Mouse (Mus musculus) CD4-positive, CD25-positive, alpha-beta regulatory T cell, adult 4 months (primary cell): ENCODE measurements around the gene Eri3. TPM values are rescaled to one million over a fixed set of nuclear protein-coding genes. Genes with fewer than 3 reads are reported as not detected.

Experiments used
- ATAC-seq: one replicate; pipeline ENCODE4 v1.8.0; 2017
- polyA plus RNA-seq, 2 experiments: library from polyadenylated mRNA; unstranded; fragments of 100-300 nt; shearing (Covaris generic); gene quantifications; one replicate each; pipeline ENCODE4 v1.2.1; 2017

Gene Eri3
- polyA plus RNA-seq, 2 experiments from 2014 or later = 50.0 to 61.7 TPM

DNA sequence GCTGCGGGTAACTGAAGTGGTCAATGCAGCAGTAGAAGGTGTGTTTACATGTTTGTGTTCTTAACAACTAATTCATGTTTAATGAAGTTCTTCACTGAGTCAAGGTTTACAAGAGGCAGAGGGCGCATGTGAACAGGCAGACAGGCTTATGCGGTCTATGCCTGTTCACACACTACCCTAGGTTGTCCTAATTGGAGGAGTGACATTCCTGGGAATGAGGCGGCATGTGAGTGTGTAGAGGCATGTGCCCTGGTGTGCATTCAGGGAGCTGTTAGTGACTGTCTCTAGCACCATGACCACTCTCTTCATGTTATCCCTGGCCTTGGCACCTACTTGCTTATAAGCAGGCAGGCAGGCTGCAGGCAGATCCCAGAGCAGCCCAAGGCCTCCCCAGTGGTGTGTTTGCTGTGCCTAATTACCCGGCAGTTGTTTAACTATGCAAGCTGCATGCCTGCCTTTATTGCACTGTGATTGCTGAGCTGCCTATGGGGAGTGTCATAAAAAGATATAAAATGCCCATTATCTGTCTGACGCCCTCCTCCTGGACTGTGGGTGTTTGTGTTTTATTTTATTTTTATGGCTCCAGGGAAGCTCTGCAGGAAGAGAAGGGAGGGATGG lies 80.0 kb downstream of the Eri3 start:
- no peak for ATAC-seq

- no peak for ATAC-seq
These were observed 83.4 kb downstream of the Eri3 start for GRCm38 (mm10) chr4:117633527-117633926.

DNA sequence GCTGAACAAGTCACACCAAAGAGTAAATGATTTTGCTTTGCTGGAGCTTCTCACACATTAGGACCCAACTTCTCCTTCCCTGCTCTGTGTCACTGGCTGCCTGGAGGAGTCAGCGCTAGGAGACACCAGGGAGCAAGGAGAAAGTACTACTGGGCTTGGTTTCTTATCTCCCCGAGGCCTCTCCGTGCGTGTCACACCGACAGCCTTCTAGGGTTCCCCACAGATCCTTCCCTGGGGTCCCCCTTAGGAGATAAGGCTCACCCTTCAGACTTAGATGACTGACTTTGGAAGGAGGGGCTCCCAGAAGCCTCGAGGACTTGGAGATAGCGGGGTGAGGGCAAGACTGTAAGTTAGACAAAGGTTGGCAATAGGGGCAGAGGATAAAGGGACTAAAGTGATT lies 84.5 kb downstream of the Eri3 start:
- ATAC-seq = no peak

DNA sequence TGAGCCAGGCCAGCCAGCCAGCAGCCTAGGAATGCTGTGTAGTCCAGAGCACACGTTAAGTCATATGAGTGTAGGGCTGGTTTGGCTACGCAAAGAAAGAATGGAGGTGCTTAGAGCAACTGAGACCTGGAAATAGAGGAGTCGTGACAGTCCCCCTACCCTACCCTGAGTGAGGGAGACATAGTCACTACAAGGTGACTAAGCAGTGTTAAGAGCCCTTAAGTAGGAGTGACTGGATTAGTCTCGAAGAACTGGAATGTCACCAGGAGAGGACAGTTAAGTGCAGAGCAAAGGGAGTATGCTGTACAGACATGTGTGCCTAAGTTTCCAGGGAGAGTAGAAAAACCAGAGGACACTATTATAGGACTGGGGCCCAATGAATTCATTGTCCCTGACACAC lies 86.0 kb downstream of the Eri3 start:
- ATAC-seq = no peak

GRCm38 (mm10) chr4:117636891-117637613 lies 86.9 kb downstream of the Eri3 start:
- ATAC-seq = no peak

DNA sequence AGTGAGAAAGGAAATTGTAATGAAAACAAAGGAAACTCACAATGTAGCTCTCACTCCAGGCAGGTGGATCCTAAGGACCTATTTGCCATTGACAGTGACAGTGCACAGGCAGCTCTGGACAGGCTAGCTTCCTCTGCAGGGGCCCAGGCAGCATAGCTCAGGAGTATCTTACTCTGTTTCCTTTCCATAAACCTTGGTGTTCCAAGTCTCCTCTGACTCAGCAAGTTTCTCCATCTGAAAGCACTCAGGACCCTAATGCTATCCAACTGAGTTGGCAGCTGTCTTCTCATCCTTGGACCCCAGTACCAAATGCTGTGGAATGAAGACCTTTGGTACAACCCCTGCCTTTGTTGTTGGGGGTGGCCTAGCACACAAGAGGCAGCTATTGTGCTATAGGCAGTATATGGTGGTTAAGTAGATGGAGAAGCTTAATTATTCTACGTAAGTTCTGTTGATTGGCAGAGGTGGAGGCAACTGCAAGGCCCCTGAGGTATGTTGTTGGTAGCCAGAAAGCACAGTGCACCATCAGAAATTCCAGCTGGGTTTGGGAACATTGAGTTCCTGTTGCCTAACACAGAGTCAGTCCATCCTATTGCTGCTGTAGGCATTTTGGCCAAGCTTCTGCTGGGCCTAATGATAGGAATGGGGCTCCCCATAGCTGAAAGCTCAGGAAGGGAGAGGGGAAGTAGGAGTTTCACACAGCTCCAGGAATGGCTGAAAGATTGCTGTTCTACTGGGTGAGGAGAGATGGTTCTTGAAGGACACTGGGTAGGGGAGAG lies 90.9 kb downstream of the Eri3 start:
- ATAC-seq = no peak

- ATAC-seq = no peak
These were observed 91.6 kb downstream of the Eri3 start for GRCm38 (mm10) chr4:117641804-117642203.

- no peak for ATAC-seq
These were observed 94.9 kb downstream of the Eri3 start for GRCm38 (mm10) chr4:117645031-117645435.

GRCm38 (mm10) chr4:117645859-117646258 lies 95.7 kb downstream of the Eri3 start:
- no peak for ATAC-seq

- no peak for ATAC-seq
These were observed 96.3 kb downstream of the Eri3 start for GRCm38 (mm10) chr4:117646496-117646895.

- no peak for ATAC-seq
These were observed 97.0 kb downstream of the Eri3 start for GRCm38 (mm10) chr4:117646926-117647755.

DNA sequence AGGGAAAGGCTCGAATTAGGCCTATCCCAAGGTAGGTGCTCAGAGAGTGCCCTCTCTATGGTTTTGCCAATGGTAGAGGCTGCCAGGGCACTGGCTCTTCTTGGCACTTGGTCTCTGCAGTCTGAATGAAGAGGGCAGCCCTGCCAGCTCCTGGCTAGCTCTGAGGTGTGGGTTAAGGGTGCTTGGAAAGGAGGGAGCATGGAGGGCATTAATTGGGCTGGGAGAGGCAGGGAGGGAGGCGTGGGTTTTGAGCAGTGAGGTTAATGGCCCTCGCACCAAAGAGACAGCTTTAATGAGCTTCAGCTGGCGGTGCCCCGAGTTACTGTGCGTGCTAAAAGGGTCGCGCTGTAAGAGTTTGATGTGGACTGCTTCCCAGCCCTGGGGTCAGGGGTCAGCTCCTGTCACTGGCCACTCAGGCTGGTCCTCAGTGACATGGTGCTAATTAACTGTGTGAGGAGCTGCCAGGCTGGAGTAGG lies 101.5 kb downstream of the Eri3 start:
- no peak for ATAC-seq

DNA sequence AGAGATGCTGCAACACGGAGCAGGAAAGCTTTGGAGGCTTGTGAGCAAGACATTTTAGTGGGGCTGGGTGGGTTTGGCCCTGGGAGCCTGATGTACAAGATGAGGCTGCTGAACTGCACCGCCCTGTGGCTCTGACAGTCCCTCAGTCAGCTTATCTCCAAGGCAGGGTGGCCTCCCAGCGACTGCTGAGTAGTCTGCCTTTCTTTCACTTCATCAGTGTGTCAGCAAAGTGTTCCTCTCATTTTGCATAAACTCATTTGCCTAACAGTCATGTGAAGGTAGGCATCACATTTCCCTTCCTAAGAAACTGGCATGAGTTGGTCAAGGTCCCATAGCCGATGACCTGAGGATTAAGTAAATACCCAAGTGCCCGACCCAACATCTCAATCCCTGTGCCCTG lies 102.6 kb downstream of the Eri3 start:
- no peak for ATAC-seq

GRCm38 (mm10) chr4:117654016-117654702 lies 104.0 kb downstream of the Eri3 start:
- ATAC-seq = no peak

- ATAC-seq = no peak
These were observed 104.7 kb downstream of the Eri3 start for GRCm38 (mm10) chr4:117654703-117655499.

DNA sequence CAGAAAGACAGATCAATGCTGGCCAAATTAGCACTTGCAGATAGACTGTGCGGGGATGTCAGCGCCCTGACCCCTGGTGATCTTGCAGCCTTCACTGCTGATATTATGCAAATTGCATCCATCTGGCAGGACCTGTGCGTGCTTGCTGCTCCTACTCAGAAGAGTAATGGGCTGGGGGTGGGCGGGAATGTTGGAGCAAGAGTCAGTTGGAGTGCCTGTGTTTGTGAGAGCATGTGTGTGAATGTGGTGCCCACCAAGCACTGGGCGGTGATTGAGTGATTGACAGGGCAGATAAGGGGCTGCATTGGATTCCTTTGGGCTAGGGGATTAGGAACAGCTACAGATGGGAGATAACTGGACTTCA lies 105.3 kb downstream of the Eri3 start:
- ATAC-seq = no peak

DNA sequence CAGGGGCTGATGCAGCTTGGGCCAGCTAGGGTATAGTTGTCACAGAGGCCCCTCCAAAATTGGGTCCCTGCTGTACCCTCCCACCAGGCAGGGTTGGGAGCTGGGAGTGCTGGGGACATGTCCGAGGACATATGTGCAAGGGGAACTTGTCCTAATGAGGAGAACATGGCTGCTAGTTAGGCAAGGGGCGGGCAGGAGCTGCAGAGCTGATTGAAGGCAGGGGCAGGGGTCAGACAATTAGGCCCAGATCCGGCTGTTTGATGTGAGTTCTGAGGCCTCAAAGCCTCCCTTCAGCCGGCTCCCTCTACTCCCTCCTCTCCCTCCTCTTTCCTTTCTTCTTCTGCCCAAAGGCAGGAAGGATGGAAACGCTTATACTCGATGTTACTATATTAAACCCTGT lies 106.8 kb downstream of the Eri3 start:
- no peak for ATAC-seq

DNA sequence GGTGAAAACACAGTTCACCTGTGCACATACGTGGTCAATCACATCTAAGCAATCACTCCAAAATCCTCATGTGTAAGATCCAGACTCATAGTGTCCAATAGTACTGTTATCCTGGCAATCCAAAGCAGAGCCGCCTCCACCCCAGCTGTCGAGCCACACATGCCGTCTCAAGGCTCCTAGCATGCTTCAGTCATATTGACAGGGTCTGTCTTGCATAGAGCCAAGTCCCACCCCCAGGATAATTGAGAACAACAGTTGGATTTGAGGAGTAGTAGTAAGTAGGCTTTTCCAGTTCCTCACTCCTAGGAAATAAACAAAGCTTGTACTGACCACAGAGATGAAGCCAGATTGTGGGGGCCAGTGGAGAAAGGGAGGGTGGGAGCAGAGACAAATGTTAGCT lies 107.5 kb downstream of the Eri3 start:
- no peak for ATAC-seq

- ATAC-seq = no peak
These were observed 108.6 kb downstream of the Eri3 start for GRCm38 (mm10) chr4:117658582-117659444.

DNA sequence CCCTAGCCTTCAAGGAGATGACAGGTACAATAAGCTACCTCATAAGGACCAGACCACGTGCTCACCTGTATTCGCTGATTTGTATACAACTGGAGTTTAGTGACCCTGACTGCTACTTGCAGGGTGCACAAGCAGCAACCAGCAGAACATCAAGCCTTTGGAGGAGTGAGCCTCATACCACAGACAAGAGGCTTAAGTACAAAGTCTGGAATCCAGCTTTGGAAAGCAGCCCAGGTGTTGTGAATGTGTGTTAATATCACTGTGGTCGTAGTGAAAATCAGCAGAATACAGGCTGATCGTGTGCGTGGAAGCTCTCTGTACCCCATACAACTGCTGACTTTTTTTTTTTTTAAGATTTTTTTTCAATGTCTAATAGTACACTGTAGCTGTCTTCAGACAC lies 109.8 kb downstream of the Eri3 start:
- no peak for ATAC-seq
